Mouse (Mus musculus) MEL-GATA-1-ER (cell line): ENCODE results near the gene R3hdm2.

Experiments
- DNase-seq: peaks from one replicate; pipeline ENCODE4 v3.0.0-alpha.2; 2012; ENCODE audit warnings: low read depth; ENCODE audit errors: extremely low read depth

R3hdm2 gene

DNA sequence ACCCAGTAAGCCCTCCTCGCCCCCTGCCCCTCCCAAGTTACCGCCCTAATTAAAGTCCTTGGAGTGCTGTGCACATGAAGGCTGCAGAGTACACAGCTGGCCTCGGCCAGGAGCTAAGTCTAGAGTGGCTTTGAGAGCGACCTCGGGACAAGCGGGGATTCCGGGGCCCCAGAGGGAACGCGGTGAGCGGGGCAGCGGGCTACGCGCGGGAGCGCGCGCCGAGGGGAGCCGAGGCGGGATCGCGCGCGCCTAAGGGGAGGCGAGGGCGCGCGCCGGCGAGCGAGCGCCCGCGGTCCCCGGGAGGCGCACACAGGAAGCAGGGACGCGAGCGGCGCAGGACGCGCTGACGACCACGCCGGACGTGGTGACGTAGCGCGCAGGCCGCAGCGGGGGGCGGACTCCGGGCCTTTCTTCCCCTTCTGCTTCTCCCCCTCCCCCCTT, at the start of gene R3hdm2:
Gene R3hdm2 (plus strand): TSS at position 77 of the 441 bp plus-strand sequence.
- DNase-seq = peak; percentile 64

DNA sequence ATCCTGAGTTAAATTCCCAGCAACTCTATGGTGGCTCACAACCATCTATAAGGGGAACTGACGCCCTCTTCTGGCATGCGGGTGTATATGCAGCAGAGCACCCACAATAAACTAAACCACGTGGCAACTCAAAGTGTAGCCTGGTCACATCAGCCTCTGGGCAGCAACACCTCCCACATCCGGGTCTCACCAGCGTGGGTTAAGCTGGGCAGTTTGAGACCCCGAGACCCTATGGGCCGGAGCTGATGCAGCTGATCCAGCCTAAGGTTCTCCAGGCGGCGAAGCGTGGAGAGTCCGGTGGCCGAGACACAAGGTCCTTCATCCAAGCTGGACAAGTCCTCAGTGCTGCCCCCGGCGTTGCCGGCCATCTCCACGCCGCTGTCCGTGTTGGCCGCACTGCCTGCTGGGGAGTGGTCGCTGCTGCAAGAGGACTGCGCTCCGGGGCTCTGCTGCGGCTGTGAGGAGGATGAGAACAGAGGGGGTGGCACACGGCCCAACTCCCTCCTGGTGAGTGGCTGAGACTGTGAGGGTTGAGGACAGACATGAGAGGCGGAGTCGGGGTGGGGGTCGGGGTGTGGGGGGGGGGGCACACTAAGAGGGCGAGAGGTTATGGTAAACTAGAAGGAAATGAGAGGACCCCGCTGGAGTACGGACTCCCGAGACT, 47.8 kb upstream of the R3hdm2 start:
- no peak for DNase-seq

DNA sequence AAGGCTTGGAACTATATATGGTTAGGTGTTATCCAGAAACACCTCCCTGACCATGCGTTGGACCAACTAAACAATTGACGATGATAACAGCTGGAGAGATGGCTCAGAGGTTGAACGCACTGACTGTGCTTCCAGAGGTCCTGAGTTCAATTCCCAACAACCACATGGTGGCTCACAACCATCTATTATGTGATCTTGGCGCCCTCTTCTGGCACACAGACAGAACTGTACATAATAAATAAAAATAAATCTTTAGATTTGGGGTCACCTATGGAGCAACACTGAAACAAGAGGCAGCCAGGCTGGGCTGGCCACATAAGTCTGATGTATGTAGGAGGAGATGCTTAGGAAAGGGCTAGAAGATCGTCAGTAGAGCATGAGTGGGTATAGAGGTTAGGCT, 47.0 kb upstream of the R3hdm2 start:
- no peak for DNase-seq

DNA sequence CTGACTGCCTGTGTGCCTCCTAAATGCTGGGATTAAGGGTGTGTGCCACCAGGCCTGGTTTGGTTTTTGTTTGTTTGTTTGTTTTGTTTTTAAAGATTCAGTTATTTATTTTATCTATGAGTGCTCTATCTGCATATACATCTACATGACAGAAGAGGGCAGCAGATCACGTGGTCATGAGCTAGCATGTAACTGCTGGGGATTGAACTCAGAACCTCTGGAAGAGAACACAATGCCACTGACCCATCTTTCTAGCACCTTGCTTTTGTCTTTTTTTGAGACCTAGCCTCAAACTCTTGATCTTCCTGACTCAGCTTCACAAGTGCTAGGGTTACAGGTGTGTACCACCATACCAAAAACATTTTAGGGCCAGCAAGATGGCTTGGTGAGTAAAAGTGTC, 44.9 kb upstream of the R3hdm2 start:
- no peak for DNase-seq

DNA sequence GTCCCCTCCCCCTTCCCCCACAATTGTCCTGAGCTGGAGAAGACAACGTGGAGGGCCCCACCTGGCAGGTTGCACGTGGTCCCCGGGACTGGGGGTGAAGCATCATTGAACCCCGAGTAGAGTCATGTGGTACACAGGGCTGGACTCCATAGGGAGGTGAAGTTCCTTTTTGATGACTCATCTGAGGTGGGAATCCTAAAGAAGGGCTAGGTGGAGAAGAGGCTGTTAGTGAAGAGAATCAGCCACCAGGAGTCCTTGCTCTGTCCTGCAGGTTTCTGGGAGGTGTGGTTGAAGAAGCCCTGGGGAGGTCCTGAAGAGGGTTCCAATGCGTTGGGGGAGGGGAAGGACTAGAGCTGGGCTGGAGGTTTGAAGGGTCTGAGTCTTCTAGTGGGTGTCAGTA, 43.2 kb upstream of the R3hdm2 start:
- DNase-seq = no peak

DNA sequence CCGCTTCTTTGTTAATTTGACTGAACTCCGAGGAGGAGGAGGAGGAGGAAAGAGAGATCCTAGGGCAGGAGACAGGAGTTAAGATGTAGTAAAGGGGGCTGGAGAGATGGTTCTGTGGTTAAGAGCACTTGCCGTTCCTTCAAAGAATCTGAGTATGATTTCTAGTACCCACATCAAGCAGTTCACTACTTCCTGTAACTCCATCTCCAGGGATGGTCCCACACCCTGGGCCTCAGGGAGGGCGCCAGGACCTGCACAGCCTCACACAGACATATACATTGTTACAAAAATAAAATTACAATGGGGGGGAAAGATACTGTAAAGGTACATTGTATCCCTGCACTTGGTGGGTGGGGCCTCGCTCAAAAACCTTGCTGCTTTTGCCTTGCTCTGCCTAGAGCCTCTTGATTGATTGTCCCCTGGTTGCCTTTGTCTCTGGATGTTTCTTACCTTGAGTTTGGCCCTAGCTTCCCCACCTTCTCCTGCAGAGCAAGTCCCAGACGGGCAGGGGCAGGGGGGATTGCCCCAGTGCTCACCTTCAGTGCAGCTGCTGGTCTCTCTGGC, 42.5 kb upstream of the R3hdm2 start:
- no peak for DNase-seq

DNA sequence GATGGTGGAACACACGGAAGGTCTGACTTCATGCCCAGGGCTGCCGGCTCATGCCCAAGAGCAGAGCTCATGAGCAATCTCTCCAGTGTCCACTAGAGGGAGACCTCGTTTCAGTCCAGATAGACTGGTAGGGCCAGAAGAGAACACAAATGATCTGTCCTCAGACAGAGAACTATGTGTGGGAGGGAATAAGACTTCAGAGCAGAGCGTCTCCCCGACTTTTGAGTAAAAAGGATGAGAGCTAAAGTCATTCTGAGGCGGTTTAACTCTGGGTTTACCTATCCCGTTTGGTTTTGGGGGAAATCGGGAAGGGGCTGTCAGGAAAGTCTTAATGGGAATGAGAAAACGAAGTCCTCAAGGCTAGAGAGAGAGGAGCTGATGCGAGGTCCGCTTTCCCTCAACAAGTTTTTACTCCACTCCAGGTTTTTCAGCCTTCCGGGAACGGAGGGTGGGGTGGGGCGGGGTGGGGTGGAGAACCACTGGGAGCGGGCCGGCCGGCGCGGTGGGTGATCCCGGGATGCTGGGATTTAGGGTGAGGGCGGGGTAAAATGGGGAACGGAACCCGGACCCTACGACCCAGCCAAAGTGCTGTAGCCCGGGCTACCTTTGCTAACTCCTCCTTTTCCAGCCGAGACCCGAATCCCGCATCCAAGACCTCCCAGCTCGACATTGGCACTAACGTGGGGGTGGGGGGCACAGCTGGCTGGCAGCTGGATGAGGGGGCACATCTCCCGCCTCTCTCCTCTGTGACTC, 41.0 kb upstream of the R3hdm2 start:
- peak; percentile 93 for DNase-seq

DNA sequence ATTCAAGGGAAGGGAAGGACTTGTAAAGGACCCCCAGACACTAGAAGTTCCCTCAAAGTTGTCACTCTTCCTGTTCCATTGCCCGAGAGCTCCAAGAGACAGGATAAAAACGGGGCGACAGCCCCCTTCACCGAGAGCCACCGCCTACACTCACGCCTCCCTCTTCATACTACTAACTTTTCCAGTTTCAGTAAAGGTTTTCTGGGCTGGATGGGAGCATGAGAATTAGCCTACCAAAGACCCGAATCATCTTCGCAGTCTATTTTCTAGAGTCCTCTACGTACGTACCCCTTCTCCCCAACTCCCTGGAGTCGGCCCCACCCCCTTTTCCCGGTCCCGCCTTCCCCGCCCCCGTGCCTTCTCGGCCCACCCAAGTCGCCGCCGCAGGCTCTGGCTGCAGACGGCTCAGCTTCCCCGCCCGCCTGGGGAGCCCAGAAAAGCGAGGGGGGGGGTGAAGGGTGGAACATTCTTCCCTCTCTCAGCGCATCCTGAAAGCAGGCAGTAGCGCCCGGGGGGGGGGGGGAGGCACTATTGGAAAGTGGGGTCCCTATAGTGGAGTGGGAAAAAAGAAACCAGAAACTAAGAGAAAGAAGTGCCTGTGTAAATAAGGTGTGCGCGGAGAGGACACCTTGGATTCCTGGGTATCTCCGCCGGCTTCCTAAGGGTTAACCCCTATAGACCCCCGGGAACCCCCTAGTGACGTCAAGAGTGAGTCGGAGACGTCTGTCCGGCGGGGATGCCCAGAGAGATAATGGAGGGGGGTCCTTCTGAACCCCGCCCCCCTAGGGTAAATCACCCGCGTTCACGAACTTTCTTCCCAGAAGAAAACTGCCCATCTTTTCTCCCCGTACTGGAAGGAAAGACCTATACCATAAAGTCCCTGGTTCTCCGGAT, 40.2 kb upstream of the R3hdm2 start:
- DNase-seq = peak; percentile 61

DNA sequence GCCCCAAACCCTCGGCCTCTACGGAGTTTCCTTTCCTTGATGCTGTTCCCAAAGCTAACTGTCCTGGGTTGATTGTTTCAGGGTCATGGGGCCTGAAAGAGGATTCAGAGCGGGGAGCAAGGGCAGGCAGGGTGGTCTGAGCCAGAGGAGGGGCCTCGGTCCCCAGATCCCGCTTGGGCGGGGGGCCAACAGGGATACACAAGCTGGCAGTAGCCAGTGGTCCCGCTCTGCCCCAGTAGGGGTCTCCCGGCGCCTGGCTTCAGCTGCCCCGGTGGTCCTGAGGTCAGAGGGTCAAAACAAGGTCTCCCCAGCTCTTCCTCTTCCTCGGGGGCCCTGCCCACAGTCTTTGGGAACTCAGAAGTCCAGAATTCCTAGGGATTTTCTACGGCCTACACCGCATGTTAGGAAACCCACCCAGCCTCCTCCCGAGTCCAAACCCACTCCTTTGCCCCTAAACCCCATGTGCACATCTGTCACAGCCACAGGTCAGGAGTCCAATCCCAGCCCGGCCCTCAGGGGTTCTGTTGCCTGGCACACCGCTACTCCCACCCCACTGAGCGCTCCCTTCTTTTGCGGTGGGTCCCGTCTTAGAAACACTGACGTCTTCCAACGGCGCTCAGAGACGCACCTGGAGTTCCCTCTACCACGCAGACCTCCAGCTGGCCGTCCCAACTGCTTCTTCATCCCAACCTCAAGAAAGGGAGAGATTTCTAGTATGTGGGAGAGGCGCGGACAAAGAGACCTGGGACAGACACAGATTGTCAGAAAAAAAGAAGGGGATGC, 39.4 kb upstream of the R3hdm2 start:
- no peak for DNase-seq

DNA sequence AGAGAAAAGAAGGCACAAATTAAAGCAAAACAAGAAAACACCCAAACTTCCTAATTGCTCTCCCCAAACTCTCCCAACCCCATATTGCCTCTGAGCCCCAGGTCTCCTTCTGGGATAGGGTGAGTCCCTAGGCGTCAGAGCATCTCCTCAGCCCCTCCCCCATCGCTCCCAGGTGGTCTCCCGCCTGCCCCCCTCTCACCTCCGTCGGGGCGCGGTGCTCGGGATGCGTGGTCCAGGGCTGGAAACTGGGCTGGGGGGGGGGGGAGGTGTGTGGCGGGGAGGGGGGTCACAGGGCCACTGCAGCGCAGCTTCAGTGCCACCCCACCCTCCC, 38.8 kb upstream of the R3hdm2 start:
- no peak for DNase-seq

DNA sequence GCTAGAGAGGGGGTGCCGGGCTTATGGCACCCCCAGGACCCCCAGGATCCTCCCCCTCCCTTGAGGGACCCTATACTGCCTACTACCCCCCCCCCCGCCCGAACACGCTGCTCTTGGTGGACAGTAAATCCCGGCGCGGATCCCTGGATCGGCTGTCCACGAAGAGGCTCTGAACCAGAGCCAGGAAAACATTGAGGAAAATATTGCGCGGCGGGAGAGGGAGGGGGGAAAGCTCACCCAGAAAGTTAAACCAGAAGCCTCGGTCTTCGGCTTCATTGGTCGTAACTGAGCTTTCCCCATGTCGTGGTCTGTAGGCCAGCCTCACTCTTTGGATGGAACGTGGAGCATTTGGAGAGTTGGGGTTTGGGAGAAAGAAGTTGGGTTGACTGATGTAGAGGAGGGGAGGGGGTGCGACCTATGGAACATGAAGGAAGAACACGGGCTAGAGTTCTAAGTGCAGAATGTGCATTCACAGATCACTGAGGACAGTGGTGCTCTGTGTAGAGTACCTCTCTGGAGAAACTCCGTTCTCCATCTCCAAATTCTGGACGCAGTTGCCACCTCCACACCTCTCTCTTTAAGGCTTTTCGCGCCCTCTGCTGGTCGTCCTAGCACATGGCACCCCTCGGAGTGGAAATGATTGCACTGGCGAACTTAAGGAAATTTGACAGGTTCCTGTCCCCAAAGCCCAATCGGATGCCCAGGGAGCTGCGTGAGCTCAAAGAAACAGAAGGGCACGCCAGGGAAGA, 38.1 kb upstream of the R3hdm2 start, which contains the start of gene Gli1:
Gene Gli1 (minus strand): TSS at position 84 of the 749 bp plus-strand sequence.
- peak; percentile 89 for DNase-seq

DNA sequence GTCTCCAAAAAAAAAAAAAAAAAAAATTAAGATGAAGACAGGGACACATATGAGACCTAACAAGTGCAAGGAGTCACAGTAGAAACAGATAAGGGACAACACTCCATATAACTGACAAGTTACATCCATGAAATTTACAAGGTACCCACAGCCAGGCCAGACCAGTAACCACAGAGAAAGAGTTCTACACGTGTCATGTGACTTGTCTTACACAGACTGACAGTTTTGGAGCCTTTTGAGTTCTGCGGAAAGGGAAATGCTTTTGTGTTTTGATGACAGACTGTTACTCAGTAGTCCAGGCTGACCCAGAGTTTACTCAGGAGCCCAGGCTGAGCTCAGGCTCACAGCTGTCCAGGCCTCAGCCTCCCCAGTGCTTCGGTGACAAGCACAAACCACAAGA, 37.1 kb upstream of the R3hdm2 start:
- DNase-seq = no peak

DNA sequence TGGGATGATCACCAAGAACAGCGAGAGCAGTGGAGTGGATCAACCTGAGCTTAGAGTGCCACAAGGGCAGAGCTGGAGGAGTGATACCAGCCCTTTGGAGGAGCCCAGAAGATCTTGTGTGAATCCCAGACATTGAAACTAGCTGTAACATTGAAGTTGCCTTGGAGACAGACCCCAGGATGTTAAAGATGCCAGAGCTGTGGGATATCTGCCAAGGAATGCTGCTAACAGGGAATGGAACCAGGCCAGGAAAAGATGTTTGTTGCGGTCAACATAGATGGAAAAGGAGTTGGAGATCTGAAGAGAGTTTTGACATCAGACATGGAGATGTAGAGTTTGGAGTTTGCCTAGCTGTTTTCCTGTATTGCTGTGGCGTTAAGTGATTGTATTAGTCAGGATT, 34.0 kb upstream of the R3hdm2 start:
- no peak for DNase-seq

DNA sequence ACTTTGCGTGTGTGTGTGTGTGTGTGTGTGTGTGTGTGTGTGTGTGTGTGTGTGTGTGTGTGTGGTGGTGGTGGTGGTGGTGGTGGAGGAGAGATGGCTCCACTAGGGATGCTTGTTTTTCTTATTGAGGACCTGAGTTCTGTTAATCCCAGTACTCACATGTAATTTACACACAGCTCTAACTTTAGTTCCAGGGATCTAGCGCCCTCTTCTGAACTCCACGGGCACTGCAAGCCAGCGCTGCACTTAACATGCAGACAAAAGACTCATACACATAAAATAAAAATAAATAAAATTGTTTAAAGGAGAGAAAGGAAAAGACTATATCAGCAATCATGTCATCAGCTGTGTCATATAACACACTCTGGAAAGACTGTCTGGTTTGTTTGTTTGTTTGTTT, 31.2 kb upstream of the R3hdm2 start:
- DNase-seq = peak; percentile 43

DNA sequence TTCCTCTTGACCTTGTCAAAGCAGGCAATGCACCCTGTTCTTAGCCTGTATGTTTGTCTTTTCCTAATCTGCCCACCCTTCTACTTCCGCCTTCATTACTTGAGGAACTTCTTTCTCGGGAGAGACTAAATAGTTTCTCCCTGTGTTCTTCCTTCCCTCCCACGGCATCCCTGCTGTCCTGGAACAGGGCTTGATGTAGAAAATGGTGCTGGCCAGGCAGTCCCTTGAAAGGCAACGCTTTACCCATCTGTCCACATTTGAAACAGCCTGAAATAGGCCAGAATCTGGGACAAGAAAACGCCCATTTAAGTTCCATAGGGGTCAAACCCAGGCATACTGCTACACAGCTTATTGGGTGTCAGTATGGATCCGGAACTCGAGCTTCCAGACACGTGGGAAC, 30.3 kb upstream of the R3hdm2 start:
- DNase-seq = no peak

DNA sequence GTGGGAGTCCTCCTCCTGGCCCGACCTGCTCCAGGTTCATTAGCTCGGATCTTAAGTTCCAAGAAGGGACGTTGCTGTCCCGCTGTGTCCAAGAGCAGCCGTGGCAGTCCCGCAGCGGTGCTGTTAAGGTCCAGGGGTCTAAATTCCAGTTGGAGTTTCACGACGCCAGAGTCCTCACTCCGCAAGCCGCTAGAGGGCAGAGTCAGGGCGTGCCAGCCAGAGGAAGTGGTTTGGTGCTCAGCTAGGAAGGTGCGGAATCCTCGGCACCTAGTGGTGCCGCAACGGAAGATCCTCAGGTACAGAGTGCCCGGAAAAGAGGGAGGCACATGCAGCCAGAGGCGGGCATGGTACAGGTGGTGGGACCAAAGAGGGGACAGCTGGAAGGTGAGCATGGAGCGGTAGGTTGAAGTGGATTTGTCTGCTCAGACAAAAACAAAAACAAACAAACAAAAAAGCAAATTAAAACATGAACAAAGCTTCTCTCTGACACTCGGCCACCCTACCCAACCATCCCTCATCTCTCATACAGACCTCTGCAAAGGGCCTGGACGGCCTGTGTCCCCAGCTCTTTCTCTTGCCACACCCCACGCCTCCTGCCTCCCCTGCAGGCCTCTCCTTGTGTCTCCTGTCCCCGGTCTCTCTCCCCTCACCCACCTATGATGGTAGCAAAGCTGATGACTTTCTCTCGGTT, 29.4 kb upstream of the R3hdm2 start:
- DNase-seq = peak; percentile 56

DNA sequence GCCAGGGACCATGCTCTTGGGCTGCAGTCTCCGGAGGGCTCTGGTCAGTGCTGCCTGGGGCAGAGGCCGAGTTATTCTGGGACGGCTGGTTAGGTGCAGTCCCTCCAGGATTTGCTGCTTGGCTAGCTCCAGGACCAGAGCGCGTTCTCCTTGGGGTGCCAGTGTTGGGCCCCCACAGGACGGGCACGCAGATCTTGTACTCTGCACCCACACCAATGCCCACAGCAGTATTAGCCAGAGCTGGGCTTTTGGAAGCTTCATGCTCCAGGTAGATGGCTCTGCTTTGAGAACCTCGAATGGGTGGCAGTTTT, 28.9 kb upstream of the R3hdm2 start:
- DNase-seq = no peak

DNA sequence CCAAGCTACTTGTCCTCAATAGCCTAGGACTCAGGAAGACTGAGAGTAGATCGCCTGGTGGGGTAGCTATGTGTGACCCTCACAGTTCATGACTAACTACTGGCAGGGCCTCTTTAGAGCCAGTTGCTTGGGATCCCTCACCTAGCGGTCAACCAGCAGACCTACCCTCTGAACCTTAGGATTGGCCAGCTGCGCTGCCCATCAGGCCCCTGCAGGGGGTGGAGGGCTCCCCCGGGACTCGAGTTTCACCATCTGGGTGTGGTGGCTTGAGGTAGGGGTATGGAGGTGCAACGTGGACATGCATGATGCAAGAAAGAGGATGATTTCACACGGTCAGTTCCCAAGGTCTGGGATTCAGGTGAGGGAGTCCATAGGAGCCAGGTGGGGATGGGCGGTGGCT, 28.4 kb upstream of the R3hdm2 start:
- DNase-seq = no peak

DNA sequence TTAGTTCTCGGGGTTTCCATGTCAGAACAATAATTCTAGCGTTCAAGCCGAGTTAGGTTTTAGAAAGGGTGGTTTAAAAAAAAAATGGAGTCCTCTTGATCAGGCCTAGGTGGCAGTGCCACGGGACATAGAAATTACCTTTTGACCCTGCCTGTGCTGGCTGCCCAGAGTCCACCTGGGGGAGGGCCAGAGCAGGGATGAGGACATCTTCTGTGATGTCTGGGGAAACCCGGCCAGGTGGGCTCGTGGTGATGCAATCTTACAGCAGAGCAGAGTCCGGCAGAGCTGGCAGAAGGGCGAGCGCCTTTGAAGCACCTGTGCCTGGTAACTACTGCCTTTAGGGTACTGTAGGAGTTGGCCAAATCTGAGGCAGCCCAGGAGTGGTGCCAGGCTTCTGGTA, 27.9 kb upstream of the R3hdm2 start:
- no peak for DNase-seq

DNA sequence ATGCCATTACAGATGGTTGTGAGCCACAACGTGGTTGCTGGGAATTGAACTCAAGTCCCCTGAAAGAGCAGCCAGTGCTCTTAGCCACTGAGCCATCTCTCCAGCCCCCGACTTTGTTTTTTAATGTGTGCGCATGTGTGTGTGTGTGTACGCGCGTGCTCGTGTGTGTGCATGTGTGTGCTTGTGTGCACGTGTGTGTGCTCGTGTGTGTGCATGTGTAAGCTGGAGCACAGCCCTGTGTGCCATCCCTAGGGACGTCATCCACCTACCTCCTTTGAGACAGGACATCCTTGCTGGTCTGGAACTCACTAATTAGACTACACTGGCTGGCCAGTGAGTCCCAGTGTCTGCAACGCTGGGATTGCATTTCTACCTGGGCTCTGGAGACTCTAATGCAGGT, 27.4 kb upstream of the R3hdm2 start:
- no peak for DNase-seq
